Mouse (Mus musculus) lung, postnatal 0 days (tissue): ENCODE measurements at regions not wholly inside any gene's neighbourhood (a gene's known extent, or its start where the extent isn't known, plus 50 kb on each side); places are given as distances from the start of the nearest gene placed in this dataset.

Source experiments
- CTCF ChIP-seq: IDR thresholded peaks from 2 replicates; pipeline ENCODE4 v1.5.1; 2016; ENCODE audit warnings: antibody characterized with exemption, mild to moderate bottlenecking
- EP300 ChIP-seq: IDR thresholded peaks from 2 replicates; pipeline ENCODE4 v1.6.1; 2016; ENCODE audit warnings: antibody characterized with exemption, mild to moderate bottlenecking, control low read depth

- TF ChIP-seq CTCF = no peak
- peak; percentile 59 for TF ChIP-seq EP300
Measured at GRCm38 (mm10) chr13:52061881-52062280, 215.4 kb downstream of the Gadd45g start.
